Mouse (Mus musculus): ENCODE data around the gene Col25a1.

- TF ChIP-seq CTCF (IDR thresholded peaks at IDR 0.05; ENCODE audit: low read depth), result no peak
- no peak for TF ChIP-seq EP300 (IDR thresholded peaks at IDR 0.05; ENCODE audit: low read depth)
Observed at GRCm38 (mm10) chr3:130160902-130161301, 29.6 kb downstream of the Col25a1 start.

Data from liver, embryonic 14.5 days (tissue).